Mouse (Mus musculus) MEL-GATA-1-ER (cell line): ENCODE results near the gene Dpf3.
A peak's percentile ranks its signal among the peaks of the same experiment; 100 is the strongest.

Experiments used
- DNase-seq: peaks from one replicate; pipeline ENCODE4 v3.0.0-alpha.2; 2012; ENCODE audit warnings: low read depth; ENCODE audit errors: extremely low read depth

Dpf3 gene

DNA sequence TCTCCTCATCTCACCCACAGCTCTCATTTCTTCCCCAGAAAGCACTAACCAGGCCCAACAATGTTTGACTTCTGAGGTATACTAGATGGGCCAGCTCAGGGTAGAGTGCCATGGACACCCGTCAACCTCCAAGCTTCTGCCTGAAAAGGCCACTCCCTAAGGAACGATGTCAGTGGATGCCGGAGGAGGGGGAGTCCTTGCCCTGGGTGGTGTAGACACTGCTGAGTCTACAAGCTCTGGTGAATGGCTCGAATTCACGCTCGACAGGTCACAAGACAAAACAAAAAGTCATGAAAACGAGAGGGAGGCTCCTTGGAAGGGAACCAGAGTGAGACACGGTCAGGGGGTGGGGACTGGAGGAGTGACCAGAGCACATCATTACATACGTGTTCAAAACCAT lies 17.4 kb downstream of the Dpf3 start:
- no peak for DNase-seq

DNA sequence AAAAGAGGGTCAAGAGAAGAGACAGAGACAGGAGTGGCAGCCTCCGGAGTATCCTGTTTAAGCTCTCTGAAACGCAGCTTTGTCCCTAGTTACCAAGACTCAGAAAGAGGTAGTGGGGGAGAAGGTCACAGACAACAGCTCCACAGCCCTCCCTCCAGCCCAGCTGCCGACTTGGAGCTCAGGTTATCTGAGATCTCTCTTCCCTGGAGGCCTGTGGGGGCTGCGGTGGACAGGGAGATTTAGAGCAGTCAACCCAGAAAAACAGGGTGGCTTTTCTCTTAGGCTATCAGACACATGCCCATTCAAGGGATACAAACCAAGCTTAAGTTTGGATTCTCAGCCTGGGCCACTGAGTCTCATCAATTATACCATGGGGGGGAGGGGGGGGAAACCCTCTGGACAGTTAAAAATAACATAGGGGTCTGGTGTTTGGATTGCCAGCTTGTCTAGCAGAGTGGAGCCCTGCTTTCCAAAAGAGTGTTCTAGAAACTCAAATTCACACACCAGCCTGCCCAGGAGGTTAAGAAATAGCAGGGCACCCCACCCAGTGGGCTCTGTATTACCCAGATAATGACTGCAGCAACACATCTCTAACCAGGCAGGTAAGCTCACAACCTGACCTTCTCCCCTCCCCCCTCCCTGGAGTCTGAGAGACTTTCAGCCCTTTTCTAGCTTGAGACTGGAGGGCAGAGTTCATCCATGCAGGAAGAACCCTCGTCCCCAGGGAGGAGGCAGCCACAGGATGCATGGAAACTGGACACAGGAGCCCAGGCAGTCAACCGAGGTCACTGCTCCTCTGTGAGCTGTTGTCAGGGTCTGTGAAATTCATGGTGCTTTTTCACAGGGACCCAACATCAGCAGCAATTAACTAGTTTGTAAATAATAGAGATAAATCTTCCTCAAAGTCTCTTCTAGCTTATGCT lies 20.7 kb downstream of the Dpf3 start:
- no peak for DNase-seq

DNA sequence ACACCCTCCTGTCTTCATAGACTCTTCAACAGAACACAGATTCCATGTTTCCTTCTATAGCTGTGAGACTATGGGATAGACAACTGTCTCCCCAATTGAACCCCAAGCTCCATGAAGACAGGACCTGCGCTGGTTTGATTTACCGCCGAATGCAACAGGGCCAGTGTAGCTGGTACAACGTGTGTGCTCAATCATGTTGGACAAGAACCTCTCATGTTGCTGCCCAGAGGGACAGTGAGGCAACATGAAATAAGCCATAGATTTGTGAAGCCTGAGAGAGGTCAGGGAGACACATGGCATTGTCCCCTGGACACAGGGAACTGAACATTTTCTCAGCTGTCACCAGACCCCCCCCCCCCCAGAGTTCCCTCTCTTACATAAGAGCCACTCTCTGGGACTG lies 21.5 kb downstream of the Dpf3 start:
- DNase-seq = no peak

DNA sequence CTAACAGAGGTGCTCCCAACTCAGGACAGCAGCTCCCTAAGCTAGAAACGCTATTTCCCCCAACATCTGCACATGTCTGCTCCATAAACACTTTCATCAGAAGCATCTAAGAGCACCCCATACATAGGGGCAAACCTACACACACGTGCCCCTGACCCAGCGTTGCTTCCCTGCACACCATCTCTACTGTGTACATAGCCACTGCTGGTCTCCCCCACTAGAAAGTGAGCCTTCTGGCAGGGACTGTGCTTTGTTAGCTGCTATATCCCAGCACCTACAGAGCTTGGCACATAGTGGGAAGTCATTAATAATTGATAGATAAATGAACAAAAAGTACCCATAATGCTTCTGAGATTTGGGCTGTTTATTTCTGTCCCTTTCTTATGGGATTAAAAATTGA lies 27.2 kb downstream of the Dpf3 start:
- no peak for DNase-seq

DNA sequence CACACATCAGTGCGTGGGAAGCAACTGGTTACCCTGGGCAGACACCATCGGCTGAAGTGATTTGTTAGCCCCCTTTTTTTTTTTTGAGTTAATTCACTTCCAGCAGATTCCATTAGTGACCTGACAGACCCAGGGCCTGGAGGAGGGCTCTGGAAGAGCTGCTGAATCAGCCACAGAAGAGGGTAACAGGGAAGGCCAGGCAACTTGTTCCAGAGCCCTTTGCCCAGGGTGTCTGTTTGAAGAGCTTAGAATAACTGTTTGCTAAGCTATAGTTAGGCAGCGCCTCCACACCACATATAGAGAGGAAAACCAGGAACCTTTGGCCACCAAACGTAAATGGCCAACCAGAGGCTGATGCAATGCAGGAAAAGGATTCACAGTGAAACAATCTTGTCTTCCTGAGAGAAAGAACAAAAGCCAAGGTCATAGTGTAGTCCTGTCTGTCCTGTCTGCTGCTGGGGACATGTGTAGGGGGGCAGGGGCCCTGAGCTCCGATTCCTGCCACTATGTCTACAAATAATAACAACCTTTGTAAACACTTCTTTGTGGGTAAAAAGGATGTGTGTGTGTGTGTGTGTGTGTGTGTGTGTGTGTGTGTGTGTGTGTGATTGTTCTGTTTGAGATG lies 32.7 kb downstream of the Dpf3 start:
- no peak for DNase-seq

DNA sequence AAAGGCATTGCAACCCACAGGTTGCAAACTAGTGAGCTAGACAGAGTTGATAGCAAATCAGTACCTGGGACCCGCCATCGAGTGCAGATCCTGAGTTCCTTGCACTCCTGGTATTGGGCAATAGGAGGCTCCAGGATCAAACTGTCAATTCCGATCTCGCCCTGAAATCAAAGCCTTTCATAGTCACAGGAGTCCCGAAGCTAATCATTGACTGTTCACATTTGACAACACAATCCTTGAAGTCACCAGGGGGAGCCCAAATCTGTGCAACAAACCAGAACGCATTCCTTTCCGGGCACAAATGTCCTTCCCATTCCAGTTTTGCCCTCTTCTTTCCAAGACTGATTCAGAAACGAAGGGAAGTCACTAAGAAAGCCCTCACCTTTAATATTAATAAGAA lies 35.7 kb downstream of the Dpf3 start:
- DNase-seq = no peak

DNA sequence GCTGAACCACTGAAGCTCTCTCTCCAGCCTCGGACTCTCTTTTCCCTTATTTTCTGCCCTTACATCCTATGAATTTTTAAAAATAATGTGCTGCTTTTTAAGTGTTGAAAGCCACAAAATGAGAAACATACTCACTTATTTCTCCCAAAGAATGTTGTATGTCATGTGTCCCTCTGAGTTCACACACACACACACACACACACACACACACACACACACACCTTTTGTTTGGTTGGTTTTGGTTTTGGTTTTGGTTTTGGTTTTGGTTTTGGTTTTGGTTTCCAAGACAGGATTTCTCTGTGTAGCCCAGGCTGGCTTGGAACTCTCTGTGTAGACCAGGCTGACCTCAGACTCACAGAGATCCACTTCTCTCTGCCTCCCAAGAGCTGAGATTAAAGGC lies 37.0 kb downstream of the Dpf3 start:
- no peak for DNase-seq

DNA sequence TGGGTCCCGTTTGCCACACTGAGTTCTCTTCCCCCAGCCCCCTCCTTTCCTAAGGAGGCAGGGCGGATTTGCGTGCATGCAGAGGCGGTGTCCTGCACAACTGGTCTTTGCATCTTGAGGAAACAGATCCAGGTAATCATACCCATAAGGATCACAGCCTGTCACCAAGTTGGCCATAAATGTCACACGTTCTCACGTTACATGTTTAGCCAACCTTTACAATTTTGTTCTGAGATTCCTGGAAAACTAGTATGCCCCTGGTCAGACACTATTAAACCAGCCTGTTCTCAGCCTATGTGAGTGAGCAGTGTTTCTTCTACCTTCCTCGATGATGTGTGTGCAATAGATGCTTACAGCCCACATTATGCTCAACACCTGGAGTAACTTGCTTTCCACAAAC lies 38.3 kb downstream of the Dpf3 start:
- DNase-seq = no peak

DNA sequence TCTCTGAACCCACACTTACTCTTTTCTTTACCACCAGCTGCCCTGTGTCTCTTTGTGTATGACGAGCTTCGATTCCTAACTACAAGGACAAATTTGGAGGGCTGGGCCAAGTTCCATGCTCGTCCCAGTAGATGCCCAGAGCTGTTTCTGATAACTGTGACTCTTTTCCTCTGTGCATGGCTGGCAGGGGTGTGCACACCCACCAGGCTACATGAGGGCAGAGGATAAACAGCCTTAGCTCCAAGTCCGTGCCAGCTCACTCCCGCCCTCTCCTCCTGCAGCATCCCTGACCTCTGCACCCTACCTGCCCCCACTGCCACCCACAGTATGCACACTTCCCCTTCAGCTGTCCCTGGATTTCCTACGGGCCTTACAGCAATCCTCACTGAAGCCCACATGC lies 41.9 kb downstream of the Dpf3 start:
- no peak for DNase-seq

DNA sequence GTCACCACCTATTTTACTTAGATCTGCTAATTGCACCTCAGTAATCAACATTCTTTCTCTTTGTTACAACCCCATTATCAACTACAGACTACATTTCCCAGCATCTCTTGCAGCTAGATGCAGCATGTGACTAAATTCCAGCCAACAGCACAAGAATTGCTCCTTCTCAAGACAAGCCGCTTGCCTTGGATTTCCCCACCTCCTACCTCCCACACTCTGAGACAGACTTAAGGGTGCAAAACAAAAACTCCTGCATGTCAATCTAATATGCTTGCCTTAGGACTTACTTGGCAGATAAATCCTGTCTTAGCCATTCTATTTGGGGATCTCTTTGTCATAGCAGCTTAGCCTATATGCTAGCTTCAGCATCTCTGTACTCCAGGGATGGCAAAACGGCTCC lies 43.1 kb downstream of the Dpf3 start:
- no peak for DNase-seq

DNA sequence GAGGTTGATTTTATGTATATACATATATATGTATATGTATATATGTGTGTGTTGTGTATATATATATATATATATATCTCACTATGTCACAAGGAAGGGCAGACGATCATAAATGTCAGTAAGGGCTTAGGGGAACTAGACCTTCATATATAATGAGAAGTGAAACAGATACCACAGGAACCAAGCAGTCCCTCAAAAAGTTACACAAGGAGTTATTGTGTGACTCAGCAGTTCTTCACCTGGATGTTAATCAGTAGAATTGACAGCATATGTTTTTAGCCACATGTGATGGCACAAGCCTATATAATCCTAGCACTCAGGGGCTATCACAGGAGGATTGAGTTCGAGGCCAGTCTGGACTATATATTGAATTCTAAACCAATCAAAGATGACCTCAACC lies 49.5 kb downstream of the Dpf3 start:
- DNase-seq = no peak

DNA sequence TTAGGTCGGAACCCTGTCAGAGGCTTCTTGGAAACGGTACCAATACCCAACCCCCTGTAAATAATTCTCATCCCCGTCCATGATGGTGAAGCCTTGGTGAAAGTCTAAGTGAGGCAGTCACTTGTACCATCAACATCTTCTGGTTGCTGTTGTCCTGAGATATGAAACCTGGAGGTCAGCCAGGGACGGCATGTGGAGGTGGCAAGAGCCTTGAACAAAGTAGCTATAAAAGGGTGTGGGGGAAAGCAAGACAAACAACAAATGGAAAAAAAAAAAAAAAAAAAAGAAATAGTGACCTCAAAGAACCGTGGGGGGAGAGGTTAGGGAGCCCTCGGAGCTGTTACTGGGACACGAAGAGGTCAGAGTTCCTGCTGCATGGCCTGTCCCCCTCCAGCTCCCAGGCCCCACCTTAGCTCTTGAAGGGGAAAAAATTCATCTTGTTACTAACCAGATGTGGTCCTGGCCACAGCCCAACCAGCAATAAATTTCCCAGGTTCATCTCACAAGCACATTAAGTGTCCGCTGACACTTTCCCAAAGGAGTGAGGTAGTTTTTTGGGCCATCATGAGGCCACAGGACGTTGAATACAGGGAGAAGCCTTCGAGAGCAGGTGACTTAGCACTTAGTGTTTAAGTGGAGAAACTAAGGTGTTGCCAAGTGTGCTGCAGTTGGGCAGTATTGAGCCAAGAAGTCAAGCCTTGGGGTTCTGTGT lies 53.4 kb downstream of the Dpf3 start:
- peak; percentile 41 for DNase-seq

DNA sequence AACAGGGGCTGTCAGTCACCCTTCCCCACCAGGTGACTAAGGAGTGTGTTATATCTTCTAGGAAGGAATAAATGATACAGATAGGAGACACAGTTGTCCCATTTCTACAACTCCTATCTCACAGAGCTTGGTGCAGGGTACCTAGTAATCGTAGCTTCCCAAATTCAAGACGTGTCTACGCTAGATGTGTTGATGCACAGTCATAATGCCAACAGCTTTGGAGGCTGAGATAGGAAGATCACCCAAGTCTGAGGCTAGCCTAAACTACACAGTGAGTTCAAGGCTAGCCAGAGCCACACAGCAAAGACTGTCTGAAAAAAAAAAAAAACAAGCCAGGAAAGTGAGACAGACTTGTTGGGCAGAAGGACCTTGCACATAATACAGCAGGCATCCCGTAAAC lies 54.1 kb downstream of the Dpf3 start:
- no peak for DNase-seq

DNA sequence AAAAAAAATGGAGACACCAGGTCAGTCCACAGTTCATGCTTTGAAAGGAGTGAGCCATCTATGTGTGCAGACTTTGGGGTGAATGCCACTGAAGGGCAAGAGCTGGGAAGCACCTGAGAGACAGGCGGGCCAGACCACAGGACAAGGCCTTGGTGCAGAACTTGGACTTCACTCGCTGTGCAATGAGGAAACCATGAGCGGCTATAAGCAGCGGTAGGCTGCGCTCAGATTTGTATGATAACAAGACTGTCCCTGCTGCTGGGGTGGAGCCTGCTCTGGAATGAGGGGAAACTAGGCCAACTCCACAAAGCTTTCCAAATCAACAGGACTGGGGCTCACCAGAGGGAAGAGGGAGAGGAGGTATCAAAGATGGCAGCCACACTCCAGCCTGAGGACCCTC lies 57.3 kb downstream of the Dpf3 start:
- DNase-seq = no peak

DNA sequence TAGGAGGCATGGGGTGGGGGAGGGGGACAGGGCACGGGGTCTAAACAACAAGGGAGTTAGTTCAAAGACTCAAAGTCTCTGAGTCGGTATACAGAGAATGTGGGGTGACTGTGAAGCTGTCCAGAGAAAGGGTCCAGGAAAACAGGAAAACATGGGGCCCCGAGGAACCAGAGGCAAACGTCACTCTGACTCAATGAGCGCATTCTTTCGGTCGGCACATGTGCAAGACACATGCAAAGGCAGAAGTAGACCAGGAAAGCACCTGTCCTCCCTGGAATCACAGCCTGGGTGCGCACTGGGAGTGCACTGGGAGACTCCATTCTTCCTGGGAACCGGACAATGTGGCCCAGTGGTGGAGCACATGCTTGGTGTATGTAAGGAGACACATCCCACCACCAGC lies 59.5 kb downstream of the Dpf3 start:
- DNase-seq = no peak

DNA sequence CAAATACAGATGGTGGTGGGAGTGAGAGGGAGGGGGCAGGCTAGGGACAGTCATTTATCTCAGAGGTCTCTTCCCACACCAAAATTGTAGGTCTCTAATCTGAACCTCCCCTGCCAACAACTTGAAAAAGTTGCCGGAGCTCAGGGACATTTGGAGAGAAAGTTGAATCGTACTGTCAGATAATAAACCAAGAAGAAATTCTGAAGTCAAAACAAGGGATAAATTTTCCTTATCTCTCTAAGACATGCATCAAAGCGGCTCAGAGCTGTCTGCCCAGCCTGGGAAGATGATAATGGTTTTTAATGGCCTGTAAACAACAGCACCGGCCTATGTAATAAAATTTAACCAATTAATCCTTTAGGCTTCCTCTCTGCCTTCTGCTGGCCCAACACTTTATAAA lies 59.9 kb downstream of the Dpf3 start:
- DNase-seq = peak; percentile 65

DNA sequence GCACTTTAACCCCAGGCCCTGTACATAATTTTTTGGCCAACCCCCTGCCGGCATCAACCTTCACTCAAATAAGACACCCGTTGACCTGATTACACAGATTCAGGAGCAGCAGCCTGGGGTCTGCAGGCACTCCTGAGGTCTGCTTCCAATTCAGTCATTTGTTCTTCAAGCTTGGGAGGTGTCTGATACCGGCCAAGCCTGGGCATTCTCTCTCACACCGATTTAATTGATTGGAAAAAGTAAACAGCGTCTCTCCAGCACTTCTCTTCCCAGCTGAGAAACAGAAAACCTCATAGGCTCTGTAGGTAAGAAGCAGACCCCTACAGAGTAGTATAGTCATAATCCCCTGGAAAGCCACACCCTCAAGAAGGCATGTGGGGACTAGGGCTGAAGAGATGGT lies 61.2 kb downstream of the Dpf3 start:
- DNase-seq = no peak

DNA sequence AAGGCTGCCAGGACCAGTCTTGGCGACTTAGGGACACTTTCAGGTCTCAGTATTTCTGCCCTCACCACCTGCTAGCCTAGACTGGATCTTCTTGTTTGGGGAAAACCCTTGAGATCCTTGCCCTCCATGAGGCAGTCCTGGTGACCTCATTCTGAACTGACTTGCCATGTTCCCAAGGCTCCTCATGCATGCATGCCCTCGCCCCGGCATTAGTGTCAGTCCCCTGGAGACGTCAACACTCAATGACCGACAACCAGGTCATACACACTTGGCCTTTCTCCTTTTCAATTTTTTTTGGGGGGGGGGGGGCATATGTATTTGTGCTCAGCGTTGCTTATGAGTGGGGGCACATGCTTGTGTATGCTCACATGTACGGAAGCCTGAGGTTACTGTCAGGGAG lies 61.8 kb downstream of the Dpf3 start:
- no peak for DNase-seq

DNA sequence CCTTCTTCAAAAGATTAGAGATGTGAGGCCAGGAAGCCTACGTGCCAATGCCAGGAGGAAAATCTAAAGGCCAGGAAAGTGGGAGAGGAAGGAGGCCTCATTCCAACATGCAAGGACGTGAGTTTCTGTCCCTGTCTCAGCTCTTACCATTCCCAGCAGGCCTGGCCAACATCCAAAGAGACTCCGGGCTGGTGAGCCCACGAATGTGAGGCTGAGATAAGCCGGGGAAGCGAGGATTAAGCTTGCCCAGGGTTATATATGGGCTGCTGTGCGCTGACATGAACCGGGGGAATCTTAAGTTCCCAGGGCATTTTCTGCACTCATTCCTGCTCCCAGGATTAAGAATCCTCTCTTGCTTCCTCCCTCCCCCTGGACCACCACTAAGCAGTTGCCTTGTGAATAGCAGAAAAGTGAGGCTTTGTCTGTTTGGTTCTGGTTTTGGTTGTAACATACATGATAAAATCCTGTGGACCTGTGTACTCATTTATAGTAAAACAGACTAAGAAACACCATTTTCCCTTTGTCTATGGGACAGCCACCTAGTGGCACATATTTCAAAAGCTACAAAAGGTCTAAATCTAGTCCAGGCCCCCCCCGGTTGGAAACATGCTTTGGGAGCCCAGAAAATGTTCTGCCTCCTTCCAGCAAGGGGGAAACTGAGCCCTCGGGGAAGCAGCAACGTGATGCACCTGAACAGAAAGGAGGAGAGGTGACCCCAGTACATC lies 62.6 kb downstream of the Dpf3 start:
- DNase-seq = peak; percentile 56

DNA sequence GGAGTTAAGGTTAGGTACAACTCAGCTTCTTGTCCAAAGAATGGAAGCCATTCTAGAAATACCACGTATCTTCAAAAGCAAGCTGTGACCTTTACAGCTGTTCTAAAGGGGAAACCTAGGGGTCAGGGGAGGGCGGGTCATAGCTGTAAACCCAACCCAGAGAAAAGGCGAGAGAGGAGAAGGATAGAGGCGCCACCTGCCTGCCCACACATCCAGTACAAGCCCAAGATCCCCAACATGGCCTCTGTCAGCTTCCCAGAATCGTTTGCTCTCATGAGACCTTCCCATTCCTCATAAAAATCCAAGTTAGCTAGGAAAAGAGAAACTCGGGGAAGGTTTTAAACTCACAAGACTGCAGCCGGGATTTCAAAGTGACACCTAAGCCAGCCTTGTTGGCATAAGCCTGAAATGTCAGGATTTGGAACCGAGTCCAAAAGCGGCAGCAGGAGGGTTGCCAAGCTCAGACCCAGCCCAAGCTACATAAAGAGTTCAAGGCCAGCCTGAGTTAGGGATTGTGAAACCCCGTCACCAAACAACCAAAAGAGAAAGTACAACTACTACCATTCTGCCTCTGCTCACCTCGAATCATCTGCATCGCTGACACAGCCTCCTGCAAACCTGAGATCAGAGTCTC lies 63.3 kb downstream of the Dpf3 start:
- no peak for DNase-seq

DNA sequence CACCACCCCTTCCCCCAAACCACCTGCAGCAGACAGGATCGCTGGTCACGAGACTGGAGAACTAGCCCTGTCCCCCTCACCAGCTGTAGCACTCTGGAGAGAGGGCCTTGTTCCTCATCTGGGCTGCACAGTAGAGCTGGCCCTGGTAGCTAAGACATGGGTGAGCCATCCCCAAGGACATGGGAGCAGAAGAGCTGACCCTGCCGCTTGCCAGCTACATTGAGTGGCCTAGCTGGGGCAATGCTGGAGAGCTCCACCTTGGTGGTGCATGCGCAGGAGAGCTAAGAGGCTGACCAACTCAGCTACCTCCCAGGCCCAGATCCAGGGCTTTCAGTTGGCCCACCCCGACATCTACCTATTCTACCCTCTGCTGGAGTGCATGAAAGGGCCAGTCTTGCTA lies 67.2 kb downstream of the Dpf3 start:
- no peak for DNase-seq
